Mouse (Mus musculus) CD4-positive, CD25-positive, alpha-beta regulatory T cell, adult 4 months (primary cell): ENCODE data around the gene Lgi4. TPM values are rescaled to one million over a fixed set of nuclear protein-coding genes. Genes with fewer than 3 reads are reported as not detected.
A peak's percentile ranks its signal among the peaks of the same experiment; 100 is the strongest.

ENCODE experiments used
- ATAC-seq: one replicate; pipeline ENCODE4 v1.8.0; 2017
- polyA plus RNA-seq, 2 experiments: library from polyadenylated mRNA; unstranded; fragments of 100-300 nt; shearing (Covaris generic); gene quantifications; one replicate each; pipeline ENCODE4 v1.2.1; 2017

Gene Lgi4
- polyA plus RNA-seq, 2 experiments from 2014 or later = not detected

DNA sequence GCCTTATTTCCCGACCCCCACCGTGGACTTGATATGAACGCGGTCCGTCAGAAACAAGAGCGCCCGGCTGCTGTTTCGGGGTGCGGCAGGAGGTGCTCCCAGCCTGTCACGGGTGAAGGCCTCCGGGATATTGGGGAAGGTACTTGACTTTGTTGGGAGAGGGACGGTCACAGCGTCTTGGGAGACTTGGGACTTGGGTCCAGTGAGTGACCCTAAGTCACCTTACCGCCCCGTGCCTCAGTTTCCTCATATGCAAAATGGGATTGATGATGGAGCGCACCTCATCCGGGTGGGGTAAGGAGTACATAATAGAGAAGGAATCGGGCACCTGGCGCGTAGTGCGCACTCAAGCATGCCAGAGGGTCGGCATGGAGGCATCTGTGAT is 6.9 kb upstream of the Lgi4 start:
- no peak for ATAC-seq

DNA sequence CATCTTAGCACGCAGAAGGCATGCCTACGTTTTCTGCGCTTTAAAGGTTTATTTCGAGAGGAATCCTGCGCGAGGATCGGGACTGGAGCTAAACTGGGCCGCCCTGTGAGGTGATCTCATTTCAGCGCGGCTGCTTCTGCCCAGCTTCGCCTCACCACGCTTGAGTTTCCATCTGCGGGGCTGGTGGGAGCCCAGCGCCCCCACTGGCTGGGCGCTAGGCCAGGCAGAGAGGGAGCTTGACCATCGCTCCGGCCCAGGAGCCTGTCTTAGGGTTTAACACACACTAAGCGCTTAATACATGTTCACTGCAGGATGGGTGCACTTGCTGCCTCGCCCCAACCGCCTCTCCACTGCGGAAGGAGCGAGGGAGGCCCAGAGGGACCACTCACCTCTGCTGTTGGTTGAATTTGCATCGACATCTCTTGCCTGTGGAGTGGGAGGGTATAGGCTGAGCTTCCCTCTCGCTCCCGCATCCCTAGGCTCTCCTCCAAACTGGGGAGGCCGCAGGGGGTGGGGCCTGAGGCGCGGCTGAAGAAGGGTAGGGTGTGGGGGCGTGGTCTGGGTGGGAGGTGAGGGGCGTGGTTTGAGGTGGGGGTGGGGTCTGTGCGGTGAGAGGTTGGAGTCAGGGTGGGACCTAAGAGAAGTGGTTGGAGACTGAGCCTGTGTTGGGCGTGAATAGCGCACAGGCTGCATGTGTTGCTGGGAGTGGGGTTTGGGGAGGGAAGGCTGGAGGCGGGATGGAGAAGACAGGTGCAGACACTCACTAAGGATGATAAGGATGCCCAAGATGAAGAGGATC is 6.3 kb upstream of the Lgi4 start:
- peak; percentile 27 for ATAC-seq

DNA sequence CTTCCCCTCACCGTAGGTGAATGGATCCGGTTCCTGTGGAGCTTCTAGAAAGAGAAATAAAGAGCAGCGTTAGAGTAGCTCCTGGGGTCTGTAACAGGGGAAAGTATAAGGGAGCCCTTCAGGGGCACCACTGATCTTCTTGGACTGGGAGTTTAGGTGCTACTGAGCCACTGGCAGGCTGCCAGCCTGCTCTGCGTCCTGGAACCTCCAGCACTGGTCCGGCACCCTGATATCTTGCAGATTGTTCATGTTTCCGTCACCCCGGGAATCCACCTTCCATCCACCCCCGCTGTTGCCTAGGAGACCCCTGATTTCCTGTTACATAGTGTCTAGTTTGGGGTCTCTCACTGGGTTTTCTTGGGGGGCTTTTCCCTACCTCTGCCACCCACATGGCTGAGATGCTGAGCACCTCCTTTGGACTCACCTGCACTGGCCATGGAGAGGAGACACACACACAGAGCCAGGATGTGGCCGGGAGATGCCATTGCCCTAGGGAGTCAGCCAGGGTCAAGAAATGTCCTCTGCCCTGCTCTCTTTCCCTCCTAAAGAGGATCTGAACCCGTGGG is 5.2 kb upstream of the Lgi4 start:
- ATAC-seq = no peak

DNA sequence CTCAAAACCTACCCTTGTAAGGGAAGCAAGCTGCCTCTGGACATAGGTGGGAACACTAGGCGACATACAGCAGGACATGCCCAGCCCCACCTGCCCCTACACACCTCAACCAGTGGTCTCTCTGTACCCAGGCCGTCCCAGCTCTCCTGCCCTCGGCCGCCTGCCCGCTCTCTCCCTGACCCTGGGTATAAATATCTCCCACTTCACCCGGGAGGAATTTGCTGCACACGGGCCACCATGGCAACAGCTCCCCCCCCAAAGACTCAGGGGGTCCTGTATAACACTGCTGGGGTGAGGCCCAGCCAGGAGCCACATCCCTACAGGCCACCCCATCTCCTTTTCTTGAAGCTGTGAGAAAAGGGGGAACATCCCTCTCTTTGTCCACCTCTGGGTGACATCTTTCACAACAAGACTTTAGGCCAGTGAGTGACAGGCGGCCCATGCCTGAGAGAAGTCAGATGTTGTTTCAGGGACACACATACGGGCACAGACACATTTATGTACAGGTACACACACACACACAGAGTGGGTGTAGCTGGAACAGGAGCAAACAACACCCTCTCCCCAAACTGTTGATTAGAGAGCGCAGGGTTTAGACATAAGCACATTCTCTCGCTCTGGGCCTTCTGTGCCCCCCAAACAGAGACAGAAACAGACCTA is 4.4 kb upstream of the Lgi4 start:
- no peak for ATAC-seq

DNA sequence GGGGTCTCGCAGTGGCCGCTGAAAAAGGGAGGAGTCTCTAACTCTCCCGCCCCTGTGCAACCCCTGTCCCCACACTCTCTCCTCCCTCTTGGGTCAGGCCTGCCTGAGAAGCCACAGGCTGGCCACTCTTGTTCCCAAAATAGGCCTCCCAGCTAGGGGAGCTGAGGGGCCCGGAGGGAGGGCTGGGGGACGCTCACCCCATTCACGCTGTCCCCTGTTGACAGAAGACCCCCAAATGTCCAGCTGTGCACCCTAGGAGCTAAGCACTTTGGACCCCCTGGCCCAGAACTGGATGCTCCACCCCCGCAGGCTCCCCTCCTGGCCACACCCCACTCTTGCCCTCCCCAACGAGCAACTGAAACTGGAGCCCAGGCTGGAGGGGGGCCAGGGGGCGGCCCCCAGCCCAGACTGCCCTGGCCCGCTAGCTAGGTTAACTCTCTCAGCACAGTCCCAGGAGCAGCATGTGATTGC is 3.8 kb upstream of the Lgi4 start:
- ATAC-seq = no peak

DNA sequence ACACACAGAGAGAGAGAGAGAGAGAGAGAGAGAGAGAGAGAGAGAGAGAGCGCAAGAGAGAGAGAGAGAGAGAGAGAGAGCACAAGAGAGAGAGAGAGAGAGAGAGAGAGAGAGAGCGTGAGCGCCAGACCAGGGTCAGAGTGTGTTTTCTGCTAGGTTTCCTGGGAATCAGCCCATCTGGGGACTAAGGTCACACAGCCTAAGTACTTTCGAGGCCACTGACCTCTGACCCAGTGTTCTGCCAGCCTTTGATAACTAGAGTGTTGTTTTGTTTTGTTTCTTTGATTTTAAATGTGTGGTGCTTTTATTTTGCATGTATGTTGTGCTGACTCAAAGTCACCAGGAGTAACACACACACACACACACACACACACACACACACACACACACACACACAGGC is 3.3 kb upstream of the Lgi4 start:
- no peak for ATAC-seq

DNA sequence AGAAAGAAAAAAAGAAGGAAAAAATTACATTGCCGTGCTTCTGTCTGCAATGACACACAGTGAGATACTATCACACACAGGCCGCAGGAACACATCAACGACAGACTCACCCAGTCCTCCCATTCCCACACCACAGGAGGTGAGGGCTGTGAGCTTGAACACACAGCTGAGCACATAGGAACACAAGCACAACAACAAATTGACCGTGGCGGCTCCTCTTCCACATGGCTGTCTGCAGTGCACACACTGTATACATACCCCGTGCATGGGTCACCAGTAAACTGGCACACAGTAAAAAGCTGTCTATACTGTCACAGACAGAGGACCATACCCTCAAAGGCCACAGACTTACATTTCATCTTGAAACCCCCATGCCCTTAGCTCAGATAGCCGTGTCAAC is 2.7 kb upstream of the Lgi4 start:
- no peak for ATAC-seq

DNA sequence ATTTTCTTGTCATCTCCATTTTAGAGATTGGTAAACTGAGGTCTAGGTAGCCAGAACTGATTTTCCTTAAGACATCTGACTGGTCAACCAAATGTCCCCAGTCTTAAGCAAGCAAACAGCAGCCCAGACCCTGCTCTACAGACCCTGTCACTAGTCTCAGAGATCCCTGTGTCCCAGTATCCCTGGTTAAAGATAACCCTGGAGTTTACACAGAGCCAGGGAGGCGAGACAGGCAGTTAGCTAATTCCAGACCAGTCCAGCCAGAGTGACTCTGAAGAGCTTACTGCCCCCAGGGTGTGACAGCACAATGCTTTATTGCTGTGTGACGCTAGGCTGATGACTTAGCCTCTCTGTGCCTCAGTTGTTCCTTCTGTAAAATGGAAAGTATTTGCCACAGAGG is 2.1 kb upstream of the Lgi4 start, which contains the start of gene Fxyd1:
Gene Fxyd1, minus strand, starts transcription at position 129 of the 400 bp plus-strand sequence.
- no peak for ATAC-seq

DNA sequence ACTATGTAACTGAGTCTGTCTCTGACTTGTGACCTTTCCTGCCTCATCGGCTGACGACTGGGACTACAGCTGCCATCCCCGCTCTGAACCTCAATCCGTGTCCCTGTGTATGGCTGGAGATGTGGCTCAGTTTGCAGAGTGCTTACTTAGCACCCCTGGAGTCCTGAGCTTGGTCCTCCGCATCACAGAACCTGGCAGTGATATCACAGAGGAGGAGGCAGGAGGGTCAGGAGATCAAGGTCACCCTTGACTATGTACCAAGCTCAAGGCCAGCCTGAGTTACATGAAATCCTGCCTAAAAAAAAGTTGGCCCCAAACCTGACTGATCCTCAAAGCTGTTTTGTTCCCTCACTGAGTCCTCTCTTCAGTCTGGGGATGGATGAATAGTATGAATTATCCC is 1.4 kb upstream of the Lgi4 start:
- ATAC-seq = no peak

DNA sequence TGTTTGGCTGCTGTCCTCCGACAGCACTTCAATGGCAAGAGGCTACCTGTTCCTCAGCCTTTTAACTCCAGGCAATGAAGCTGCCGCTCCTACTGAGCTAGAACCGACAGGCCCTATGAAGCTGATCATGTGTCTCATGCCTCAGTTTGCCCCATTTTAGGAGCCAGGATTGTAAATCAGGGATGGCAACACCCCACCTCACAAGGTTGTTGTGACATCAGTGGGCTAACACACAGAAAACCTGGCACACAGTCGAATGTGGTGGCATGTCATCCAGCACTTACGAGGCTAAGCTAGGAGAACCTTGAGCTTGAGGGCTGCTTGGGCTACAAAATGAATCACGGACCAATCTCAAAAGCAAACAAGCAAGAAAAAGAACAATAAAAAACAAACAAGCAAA is 931 bp upstream of the Lgi4 start:
- no peak for ATAC-seq

DNA sequence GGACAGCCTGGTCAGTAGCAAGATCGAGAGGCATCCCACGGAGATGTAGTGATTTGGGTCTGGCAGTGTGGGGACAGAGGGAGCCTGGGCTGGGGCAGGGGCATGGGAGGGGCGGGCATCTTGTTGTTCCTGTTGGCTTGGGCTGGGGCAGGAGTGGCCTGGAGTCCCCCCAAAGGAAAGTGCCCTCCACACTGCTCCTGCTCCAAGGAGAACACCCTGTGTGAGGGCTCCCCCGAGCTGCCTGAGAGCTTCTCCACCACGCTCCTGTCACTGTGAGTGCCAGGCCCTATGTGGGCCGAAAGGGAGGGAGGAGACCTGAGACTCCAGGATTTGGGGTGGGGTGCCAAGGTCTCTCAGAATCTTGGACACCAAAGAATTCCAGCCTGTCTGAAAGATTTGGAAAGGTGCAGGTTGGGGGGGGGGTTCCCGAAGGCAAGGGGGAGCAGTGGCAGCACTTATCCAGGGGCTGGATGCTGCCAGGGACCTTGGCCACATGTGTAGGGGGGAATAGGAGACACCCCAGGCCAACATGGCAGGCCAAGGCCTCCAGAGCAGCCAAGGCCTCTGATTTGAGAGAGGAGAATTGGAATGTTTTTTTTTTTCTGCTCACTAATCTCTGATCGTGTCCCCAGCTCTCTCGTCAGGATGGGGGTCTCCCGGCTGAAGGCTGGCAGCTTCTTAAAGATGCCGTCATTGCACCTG is 928 bp downstream of the Lgi4 start:
- no peak for ATAC-seq

DNA sequence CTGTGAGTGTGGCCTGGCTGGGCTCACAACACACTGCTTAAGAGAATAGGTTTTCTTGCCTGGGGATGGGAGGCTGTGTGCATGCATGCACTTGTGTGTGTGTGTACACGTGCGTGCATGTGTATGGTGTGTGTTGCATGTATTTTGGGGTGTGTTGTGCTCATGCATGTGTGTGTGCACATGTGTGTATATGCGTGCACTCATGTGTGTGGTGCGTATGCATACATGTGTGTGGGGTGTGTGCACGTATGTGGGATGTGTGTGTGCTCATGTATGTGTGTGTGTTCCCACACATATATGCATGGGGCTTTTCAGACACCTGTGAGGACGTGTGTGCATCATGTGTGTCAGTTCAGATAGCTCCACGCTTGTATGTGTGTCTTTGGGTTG is 1.5 kb downstream of the Lgi4 start:
- ATAC-seq = no peak

DNA sequence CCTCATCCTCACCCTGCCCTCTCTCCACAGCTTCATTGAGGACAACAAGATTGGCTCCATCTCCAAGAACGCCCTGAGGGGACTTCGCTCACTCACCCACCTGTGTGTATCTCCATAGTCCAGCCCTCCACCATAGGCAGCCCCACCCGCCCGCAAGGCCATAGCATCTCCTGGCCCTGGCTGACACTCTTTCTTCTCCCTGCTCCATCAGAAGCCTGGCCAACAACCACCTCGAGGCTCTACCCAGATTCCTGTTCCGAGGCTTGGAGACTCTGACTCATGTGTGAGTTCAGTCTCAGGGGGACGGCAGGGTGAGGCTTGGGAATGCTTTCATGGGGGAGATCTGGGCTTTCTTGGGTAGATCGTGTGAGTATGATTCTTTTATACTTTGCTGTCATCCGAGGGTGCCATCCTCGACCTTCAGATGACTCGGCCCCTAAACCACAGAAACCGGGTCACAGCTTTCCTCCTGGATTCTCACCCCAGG is 4.0 kb downstream of the Lgi4 start:
- no peak for ATAC-seq

DNA sequence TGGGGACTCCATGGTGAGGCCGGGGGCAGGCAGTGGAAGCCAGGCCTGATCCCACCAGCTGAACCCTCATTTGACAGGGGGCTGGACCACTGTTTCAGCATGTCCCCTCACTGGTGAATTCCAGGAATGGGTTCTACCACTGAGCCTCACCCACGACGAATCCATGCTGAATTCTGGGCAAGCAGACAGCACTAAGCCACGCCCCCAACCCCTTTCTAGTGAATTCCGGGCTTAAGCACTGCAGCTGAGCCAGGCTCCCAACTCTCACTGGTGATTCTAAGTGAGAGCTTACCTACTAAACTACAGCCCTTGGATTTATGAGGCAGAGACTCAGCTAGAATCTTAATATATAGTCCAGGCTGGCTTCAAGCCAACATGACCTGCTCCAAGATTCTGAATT is 8.7 kb downstream of the Lgi4 start:
- no peak for ATAC-seq

DNA sequence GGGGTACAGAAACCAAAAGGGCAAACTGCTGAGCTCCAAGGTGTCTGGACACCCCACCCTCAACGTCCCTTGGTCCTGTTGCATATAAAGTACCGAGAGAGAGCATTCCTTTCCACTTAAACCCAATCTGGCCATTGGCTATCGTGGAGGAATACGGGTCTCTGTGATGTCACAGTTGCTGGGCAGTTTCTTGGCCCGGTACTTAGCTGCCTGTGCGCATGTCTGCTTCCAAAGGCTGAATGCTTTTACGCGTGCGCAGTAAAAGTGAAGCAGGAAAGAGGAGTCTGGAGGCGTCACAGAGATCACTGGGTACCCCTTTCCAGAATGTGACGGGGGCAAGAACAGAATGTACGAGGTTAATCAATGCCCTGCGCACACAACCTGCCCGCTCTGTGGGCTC is 10.3 kb downstream of the Lgi4 start:
- no peak for ATAC-seq

DNA sequence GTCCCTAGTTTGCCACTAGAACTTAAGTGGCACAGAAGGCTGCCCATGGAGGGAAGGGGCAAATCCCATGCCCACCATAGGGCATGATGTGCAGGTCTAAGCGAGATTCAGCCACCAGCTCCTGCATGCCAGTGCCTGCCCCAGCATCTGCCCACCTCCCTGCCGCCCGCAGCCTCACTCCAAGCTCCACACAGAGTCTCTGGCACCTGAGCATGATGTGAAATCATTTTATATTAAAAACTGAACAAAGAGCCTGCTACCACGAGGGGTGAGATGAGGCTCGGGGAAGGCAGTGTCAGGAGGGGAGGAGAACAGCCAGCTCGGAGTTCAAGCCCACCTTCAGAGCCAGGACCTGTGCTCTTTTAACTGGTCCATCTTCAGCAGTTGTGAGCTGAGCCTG is 11.2 kb downstream of the Lgi4 start:
- no peak for ATAC-seq

DNA sequence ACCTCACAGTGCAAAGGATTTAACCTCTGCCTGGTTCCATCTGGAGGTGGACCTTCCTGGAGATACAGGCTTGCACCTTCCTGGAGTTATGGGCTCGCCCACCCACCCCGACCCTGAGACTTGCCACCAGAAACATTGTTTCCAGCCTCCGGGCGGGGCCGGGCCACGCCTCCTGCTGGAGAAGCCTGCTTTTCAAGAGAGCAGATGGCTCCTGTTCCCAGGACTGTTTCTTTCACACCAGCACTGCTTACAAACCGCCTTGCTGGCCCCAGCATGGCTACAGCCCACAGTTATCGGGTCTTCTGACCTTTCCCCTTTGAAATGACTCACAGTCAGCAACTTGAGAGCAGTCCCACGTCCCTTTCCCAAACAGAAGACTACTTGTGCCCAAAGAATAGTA is 13.2 kb downstream of the Lgi4 start:
- no peak for ATAC-seq

DNA sequence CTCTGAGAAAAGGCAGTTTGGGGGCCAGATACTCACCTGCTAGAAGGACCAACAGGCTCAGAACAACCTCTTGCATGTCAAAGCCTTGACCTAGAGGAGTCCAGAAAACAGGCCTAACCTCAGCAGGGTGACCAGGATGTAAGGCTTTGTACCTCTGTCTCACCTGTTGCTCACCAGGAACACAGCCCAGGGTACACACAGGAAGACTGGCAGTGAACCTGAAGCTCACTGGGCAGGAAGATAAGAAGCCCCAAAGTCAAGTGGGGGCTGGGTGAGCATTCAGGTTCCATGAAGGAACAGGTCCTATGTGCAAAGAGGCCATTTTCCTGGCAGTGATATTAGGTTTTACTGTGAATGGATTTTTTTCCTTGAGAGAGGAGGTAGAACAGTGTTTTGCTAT is 14.4 kb downstream of the Lgi4 start:
- ATAC-seq = no peak

DNA sequence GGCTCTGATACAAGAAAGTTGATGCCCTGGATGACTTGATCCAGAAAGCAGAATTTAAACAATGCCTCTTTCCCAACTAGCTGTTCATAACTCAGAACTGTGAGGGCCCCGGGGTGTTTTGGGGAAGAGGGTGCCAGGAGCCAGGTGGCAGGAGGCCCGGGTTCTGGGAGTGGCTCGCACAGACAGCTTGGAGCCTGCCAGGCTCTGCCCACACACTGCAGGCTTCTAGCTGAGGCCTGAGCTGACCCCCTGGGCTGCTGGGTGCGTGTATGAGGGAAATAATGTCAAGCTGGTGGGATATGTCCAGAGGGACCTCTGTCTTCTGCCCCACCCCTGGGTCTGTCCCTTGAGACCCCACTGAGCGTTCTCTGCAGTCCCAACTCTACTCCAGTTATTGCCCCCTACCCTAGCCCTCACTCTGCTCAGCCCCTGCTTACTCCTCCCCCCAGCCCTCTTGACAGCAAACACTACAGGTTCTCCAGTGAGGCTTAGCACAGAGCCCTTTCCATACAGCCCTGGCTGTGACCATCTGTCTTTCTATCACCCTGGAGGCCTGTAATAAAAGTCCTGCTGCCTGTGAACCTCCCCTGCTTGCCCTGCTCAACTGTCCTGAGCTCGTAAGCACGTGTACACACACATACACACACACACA is 15.0 kb downstream of the Lgi4 start:
- no peak for ATAC-seq

DNA sequence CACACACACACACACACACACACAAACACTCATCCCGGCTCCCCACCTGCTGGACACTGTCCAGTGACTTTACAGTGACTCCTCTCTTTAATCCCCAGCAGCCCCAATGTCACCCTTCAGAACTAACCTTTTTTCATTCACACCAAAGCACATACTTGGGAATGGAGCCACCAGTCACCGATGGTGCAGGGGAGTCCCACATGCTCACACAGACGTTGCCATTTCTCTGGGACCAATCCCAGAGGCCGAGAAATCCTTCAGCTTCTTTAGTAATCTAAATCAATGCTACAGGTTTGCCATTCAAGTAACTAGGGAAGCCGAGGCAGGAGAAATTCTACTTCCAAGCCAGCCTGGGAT is 15.5 kb downstream of the Lgi4 start:
- ATAC-seq = no peak

DNA sequence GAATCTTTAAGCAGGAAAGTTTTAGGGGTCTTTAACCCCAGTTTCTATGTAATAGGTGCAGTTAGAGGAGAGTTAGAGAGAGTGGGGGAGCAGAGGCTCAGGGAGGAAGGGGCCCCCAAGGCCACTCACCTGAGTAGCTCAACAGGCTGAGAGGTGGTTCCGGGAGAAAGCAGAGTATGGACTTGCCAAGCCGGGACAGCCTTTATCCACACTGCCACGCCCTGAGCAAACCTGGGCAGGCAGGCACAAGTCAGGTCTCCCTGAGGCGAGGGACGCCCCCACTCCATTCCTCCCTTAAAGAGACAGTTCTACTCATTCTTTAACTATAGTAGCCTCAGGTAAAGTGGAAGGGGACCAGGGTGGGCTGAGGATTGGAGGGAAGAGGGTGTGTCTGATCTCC is 17.4 kb downstream of the Lgi4 start, which contains the start of gene Fxyd3:
Gene Fxyd3, minus strand, starts transcription at position 213 of the 400 bp plus-strand sequence.
- ATAC-seq = no peak

DNA sequence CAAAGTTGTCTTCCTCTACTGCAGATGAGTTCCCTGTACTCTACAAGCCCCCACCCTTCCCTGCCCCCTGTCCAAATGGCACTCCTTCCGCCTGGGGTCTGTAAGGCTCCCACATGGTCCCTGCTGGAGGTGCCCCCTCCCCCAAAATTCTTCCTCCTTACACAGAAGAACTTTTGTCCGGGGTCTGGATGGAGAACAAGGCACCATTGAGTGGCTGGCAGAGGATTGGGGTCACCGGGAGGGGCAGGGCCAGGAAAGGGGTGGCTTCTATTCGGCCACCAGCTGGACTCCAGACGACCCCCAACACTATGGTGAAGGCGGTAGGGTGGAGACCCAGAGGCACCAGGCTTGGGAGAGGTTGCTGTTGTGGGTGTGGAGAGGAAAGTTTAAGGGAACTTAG is 18.3 kb downstream of the Lgi4 start:
- no peak for ATAC-seq
